Mouse (Mus musculus) megakaryocyte, adult 5-6 weeks (primary cell): ENCODE measurements around the gene Celf2. TPM values are rescaled to one million over a fixed set of nuclear protein-coding genes. Genes with fewer than 3 reads are reported as not detected.

Experiments
- ATAC-seq: 2 replicates; pipeline ENCODE4 v1.8.0; 2016; ENCODE audit warnings: mild to moderate bottlenecking, inconsistent platforms; ENCODE audit not compliant: poor library complexity, severe bottlenecking
- total RNA-seq, 2 experiments: library from RNA; stranded (forward) in 1 of 2; stranded (reverse) in 1 of 2; fragments of 153-499, 151-499 nt in 1 of 2; fragments of 221-1000, 200-1000 nt in 1 of 2; gene quantifications; 2 replicates each; pipeline versions ENCODE4 v1.2.3 to v1.2.4; 2015 to 2017

Gene Celf2
- total RNA-seq, 2 experiments from 2014 or later, result 162 to 171 TPM

DNA sequence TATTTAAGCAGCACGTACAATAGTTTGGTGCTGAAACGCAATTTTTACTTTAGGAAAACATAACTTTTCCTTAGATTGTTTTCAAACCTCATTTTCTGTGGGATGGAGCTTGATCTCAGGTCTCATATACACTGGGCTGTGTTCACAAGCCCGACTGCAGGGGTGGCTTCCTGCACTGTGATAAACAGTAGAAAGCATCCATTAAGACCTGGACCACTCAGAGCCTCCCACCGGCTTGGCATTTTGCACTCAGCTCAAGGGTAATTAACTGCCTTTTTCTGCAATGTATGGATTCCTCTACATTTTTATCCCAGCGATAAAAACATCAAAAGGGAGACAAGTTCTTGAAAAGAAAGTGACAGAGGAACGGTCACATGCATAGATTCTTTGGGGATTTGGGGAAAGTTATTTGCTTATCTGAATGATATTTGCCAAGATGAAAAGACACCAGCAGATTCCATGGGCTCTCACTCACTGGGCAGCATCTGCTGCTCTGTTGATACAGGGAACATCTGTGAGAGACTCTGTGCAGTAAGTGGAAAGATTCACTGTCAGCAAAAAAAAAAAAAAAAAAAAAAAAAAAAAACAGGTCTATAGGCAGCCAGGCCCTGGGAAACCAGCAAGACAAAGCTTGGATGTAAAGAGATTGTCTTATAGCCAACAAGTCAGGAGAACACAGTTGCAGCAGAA lies 465.4 kb downstream of the Celf2 start:
- no peak for ATAC-seq

DNA sequence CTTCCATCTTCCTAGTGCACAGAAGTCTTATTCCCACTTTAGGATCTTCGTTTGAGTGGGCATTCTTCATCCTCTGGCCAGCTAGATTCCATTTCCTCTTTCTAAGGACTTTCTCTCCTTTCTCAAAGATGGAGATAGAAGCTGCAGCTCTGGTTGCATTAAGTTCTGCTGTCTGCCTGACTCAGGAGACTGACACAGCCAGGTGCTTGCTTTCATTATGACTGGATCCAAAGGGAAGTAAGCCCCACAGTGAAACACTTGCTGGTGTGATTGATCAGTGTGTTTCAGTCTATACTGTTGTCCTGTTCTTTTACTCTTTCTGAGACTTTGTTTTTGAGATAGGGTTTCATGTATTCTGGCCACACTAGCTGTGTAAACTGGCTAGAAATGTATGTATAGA lies 468.4 kb downstream of the Celf2 start:
- no peak for ATAC-seq

DNA sequence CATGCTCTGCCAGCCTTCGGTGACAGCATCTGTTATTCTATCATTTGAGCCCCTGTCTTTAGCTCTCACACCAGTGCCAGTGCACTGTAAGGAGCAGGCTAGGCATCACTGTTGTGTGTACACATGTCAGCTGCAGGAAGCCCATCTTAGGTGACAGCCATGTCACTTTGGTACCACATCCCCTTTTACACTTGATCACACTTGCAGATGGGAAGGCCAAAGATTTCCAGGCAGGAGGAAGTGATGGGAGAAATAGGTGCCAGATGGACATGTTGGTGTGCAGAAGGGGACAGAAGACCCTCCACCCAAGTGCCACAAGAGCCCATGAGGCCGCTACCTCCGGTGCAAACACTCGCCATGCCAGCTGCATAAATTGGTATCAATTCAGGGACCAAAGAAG lies 470.4 kb downstream of the Celf2 start:
- no peak for ATAC-seq

DNA sequence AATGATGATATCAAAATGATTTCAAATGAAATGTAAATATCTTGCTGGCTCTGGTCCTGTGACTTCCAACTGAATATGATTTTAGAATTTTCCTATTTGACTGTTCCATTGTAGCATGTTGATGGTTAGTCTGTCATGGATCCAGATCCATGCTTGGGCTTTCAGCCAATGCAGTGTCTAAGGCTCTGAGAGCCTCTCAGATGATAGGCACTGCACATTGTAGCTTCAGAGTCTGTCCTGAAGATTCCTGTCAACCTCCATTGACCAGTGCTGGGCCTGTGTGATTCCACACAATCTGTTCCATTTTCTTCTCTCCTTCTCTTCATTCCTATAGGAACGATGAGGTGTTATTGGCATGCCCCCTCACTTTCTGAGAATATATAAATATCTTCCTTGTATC lies 478.0 kb downstream of the Celf2 start:
- no peak for ATAC-seq

DNA sequence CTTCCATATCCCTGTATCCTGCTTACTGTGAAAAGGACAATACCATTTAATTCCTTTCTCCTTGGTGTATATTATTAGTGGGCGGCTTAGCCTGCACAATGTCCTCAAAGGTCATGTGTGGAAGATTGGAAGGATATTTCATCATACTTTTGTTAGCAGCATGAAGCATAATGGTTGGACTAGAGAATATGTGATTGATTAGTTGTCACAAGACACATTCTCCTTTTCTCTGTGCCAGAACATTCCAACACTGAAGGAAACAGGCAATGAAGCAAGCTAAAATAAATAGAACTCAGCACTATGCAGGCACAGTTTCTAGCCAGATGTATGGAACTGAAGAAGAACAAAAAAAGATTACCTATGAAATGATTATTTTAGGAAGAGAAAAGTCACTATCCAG lies 482.6 kb downstream of the Celf2 start:
- no peak for ATAC-seq

DNA sequence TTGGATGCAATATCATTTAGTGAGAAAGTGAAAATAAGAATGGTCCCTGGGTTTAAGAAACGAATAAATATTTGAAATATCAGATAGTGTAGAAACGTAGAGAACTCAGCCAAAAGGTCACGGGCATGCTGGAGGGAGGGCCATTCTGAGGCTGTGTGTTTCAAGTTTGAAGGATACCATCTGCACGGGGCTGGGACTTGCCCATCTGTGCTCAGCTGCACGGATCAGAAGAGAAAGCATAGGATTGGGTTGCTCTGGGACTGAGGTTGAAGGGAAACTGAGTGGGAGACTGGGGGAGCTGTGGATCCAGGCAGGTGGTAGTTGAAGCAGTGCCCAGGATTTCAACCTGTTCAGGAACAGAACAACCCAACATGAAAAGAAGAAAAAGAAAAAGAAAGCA lies 483.8 kb downstream of the Celf2 start:
- no peak for ATAC-seq

DNA sequence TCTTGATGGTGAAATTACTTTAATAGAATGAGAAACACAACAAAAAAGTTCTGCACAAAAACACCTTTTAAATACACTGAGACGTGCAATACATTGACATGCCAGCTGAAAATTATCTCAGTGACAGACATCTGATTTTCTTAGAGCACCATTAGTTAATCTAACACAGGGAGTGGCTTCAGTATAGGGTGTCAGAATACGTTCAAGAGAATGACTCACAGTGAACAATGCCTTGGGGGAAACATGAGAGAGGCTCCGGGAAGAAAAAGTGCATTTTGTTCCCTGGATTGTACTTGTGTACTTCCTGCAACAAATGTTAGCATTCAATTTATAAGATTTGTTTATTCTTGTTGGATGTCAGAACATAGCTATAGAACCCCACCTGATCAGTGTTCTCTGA lies 487.2 kb downstream of the Celf2 start:
- ATAC-seq, result no peak

DNA sequence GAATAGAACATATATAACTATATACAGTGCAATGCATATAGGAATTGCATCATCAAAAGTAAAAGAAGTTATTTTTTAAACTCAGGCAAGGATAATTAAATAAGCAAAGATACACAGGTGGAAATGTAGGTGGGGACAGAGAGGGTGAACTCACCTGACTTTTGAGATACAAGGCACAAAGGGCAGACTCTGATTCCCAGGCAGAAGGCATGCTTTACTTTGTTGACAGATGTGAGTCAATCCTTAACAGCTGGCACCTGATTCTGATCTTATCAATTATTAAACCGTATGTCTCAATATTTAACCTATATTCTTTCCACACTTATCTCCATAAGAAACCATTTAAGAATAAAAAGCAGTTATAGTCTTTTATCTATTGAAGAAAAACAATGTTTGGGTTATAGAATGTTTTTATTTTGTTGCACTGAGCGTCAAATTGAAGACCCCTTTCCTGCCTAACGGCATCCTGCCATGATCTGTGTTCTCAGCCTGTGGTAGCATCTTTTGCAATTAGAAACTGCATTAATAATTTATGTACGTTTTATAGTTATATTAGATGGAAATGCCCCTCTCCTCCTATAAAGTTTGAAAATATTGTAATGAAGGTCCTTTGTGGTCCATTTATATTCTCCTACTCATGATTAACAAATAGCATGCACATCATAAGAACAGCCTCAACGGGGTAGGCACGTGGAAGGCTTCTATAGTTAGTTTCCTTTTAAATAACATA lies 491.8 kb downstream of the Celf2 start:
- no peak for ATAC-seq

DNA sequence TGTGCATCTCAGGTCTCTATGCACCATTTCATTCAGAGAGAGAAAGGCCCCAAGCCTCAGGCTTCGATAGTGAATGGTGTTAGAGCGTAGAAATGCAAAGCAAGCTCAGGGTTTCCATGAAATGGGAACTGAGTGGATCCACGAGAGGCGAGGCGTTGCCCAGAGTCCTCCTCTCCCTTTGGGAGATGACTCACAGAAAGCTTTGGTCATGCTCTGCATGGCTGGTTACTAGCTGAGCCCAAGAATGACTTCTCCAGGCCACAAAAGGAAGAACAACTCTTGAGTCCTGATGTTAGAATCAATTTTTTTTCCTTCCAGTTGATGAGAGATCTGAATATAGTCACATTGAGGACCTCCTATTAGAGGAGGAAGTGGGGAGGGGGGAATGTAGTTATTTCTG lies 496.2 kb downstream of the Celf2 start:
- ATAC-seq, result no peak

DNA sequence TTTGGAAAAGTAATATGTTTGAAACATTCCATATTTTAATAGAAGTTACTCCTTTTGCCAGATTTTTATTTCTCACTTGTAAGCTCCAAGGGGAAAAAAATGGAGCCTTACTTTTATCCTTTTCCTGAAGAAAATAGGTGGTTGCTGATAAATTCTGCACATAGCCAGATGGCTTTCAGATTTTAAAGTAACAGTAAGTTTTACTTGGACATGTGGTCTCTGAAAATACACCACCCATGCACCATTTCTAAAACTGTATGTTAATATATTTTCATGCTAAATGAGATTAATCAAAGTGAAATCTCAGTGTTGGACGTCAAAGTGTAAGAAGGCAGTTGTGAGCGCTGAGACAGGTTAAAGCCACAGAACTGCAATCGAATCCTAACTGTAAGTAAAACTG lies 502.5 kb downstream of the Celf2 start:
- ATAC-seq, result no peak

DNA sequence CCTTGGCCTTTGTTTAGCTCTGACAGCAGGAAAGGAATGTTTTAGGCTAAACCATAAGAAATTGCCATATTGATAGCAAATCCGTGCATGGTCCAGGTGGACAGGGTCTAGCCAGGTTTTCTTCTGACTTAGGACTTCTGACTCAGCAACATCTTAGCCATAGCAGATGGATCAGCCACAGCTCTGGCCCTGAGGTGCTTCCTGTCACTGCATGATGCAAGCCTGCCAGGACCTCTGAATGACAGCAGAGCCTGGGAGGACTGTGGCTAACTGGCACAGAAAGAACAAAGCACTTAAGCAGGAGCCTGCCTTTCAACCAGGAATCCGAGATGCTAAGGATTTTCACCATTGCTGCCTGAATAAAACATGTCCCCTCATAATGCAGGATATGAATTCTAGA lies 507.4 kb downstream of the Celf2 start:
- ATAC-seq, result no peak

DNA sequence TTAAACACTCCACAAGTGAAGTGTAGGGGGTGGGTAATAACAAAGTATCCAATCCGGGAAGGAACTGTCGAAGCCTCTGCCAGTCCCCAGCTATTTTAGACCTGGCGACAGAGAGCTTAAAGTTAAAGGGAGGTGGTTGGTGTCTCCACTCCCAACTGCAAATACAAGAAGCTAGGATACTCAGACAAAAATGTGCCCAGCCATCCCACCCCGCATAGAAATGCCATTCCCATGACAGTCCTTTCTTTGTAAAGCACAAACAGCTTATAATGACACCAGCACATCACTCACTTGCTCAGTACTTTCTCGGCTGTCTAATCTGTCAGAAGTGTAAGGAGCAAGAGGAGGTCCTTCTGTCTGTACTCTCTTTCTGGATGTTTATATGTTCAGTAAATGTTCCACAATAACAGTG lies 518.3 kb downstream of the Celf2 start:
- no peak for ATAC-seq

DNA sequence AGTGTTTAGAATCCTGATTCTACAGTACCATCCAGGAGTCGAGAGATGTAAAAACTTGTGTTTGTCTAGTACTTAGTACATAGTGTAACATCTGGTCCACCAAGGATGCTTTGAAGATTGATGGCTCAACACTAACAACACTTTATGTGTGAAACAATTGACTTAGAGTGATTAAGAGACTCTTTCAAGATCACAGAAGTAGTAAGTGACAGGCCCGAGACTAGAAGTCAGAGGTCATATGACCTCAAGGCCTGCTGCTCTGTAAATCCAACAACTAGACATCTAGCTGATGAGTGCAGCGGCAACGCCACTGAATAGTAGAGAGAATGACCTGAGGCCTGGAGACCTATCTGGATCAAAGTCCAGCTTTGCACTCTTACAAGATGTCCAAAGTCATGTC lies 523.7 kb downstream of the Celf2 start:
- no peak for ATAC-seq

DNA sequence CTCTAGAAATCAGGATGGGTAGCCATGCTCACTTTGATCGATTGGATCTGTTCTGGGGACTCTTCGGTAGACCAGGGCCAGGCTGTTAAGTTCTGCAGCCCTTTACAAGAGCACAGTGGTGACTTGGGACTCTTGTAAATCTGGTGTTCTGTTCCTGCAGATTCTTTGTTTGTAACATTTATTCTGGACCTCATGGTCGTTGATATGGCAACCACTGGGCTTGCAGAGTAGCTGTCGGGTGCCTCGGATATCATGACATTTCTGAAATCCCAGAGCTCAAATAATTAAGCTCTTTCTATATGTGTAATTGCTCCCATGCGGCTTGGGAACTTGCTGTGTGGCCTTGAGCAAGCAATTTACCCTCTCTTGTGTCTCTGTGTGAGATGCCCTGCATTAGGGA lies 525.5 kb downstream of the Celf2 start:
- no peak for ATAC-seq

DNA sequence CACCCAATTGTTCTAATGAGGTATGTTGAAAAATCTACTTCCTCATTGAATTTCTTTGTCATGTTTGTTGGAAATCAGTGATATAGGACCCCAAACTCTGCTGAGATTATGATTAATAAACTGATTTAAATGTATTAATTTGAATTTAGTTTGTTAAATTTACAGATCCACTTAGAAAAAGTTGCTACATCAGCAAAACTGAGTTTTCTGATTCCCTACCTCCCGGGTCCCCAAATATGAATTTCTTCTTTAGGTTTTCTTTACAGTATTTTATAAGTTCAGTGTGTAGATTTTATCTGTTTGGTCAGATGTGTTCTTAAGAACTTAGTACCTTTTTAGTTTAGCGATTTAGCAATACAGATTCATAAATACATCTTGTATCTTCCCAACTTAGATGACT lies 533.1 kb downstream of the Celf2 start:
- no peak for ATAC-seq

DNA sequence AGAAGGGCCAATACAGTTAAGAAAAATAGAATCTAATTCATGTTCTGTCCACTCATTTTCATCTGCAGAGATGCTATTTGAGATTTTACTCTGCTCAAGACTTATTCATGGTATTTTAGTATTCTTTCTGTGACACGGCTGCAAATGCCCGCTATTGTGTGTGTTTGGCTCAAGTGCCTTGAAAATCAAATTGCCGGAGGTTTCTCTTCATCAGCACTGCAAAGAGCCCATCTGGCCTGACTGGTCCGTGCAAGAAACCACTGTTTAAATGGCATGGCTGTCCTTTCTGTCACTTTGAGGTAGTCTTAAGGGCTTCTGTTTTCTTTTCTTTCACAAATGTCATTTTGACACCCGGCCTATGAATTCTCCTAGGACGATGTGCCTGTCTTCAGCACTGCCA lies 540.1 kb downstream of the Celf2 start:
- ATAC-seq, result no peak

DNA sequence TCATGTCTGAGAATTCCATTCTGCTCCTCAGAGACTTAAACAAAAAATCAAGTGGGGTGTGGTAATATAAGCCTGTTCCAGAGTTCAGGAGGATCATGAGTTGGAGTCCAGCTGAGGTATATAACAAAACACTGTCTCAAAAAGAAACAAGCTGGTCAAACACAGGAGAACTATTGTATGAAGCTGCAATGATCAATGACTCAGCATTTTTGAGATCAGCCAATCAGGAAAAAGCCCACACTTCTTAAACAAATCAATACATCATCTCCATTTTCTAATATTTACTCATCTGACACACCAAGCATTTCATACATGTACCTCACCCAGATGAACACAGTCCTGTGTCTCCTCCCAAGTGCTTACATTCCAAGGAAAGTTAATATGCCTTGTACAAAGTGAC lies 544.1 kb downstream of the Celf2 start:
- ATAC-seq, result no peak

DNA sequence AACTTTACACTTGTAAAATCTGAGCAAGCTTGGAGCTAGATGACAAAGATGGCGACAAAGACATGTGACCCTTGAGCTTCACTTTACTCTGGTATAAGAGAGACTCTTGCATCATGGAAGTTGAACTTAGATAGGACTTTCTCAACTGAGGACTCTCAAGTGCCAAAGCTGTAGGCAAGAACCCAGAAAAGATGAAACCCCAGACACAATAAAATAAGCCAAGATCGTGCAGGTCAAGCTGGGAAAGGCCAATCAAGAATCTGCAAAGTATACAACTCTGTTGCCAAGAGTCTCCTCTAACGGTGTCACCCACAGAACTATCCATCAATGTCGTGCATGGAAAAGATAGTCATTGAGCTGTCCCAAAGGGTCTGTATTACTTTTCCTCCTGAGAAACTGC lies 558.7 kb downstream of the Celf2 start:
- ATAC-seq, result no peak

DNA sequence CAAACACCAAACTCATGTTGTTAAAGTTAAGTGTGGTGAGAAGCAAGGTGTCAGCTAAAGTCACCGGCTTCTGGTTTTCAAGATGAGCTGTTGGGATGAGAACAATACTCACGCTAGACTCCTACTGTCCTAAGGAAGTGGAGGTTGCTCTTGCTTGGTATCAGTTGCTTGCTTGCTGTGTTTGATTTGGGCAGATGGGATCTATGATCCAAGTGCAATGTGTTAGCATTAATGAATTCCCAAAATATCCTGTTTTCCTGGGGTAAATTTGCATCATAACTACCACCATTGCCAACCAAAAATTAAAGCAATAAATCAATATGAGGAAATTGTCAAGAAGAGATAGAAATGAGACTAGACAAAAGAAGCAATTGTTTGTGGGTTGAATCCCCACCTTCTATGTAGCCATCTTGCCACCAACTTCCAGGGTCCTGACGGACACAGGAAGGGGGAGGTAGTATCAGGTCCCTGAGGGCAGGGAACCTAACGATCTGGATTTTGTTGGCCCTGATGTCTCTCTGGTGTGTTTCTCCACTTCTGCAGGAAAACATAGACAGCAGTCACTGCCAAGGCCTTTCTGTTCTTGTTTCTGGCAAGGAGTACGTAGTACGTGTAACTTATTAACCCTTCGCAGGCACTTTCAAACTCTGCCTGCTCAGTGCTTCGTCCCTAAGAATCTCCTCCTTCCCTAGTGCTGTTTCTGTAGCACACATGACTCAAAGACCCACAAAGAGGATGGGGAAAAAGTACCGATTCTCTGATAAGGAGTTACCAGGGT lies 563.5 kb downstream of the Celf2 start:
- ATAC-seq, result no peak

DNA sequence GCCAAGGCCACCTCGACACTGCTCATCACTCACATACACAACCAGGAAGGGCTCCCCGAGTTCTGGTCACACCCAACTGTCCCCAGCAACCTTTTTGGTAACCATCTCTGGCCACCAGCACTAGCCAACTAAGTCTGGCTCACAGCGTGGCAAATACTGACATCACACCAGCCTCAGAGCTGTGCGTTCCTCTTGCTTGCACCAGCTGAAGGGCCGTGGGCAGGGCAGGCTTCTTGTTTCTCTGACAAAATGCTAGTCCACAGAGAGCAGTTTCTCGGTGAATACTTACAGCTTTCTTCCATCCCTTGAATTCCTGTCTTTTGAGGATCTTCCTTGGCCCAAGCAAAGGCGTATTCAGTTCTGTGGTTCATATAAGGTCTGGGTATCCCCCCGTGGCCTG lies 565.7 kb downstream of the Celf2 start:
- ATAC-seq, result no peak

DNA sequence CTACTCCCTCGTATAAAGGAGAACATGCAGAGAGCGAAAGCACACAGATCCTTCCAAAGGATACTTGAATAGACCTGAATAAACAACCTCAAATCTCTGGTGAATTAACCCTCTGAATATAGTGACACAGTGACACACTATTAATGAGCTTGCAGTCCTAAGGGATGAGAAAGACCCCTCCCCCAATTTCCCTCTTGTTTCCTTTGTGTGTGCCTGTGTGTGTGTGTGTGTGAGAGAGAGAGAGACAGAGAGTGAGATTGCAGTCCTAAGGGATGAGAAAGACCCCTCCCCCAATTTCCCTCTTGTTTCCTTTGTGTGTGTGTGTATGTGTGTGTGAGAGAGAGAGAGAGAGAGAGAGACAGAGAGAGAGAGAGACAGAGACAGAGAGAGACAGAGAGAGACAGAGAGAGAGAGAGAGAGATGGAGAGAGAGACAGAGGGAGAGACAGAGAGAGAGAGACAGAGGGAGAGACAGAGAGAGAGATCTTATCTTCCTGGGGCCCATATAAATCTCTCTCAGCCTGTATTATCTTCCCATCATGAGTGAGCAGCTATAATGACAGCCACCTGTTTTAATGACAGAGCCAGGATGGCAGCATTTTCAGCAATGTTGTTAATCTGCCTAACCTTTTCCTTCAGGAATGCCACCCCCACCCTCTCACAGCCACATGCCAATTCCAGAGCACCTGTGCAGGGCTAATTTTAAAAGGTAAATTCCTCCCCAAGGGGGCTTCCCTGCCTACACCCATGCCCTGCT lies 566.5 kb downstream of the Celf2 start:
- ATAC-seq, result no peak
